Mouse (Mus musculus): ENCODE data around the gene Zfp605. TPM values are rescaled to one million over a fixed set of nuclear protein-coding genes. Genes with fewer than 3 reads are reported as not detected.

The Zfp605 gene
- polyA plus RNA-seq (2015; fragmentation: Nextera tagmentation; extraction: Ambion mirVana): 5.5 and 5.9 TPM in 2 replicates

GRCm38 (mm10) chr5:110109991-110110441 is at the start of gene Zfp605:
Gene Zfp605 (plus strand): TSS chr5:110110092.

DNA sequence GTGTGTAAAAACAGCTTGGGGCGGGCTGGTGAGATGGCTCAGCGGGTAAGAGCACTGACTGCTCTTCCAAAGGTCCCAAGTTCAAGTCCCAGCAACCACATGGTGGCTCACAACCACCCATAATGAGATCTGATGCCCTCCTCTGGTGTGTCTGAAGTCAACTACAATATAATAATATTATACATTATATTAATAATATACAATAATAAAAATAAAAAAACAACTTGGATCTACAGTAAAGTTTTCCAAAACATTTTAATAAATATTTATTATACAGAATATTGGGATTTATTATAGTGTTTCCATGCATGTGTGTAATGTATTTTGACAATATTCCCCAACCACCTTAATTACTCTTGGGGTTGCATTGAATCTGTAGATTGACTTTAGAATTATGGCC is 37.5 kb upstream of the Zfp605 start, which contains the start of gene Gm17655:
Gene Gm17655, minus strand, starts transcription at position 101 of the 400 bp plus-strand sequence.

DNA sequence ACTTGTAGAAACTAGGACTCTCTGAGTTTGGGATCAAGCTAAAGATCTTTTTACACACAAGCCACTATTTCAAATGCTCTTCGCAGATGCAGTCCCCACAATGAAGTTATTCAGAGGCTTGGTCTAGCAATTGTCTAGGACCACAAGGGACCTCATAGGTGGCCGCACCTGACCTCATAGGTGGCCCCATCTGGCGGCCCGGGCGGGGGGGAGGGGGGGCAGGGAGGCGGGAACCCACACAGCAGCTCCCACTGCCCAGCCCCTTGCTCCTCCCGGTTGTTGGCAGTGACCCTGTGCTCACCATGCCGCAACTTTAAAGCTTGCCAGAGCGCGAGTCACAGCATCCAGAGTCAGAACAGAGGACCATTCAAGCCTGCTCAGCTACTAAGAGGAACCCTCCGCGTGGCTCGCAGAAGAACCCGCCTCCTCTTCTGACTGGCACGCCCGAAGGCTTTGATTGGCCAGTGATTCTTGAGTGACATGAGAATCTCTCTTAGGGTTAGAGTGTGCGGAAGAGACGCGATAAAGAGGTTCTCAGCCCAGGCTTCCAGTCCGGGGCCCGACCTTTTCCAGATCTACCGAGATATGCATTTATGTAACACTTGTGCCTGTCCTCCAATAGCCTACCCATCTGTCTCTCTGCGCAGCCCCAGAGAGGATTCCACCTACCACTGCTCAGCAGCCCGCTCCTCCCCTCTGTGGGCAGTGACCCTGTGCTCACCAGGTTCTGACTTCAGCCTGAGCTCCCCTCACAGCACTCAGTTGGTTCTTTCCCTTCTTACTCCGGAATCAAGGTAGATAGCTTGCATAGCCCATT is 15.7 kb upstream of the Zfp605 start, which contains the start of gene Gm35315:
Gene Gm35315, minus strand, starts transcription at position 391 of the 817 bp plus-strand sequence.

DNA sequence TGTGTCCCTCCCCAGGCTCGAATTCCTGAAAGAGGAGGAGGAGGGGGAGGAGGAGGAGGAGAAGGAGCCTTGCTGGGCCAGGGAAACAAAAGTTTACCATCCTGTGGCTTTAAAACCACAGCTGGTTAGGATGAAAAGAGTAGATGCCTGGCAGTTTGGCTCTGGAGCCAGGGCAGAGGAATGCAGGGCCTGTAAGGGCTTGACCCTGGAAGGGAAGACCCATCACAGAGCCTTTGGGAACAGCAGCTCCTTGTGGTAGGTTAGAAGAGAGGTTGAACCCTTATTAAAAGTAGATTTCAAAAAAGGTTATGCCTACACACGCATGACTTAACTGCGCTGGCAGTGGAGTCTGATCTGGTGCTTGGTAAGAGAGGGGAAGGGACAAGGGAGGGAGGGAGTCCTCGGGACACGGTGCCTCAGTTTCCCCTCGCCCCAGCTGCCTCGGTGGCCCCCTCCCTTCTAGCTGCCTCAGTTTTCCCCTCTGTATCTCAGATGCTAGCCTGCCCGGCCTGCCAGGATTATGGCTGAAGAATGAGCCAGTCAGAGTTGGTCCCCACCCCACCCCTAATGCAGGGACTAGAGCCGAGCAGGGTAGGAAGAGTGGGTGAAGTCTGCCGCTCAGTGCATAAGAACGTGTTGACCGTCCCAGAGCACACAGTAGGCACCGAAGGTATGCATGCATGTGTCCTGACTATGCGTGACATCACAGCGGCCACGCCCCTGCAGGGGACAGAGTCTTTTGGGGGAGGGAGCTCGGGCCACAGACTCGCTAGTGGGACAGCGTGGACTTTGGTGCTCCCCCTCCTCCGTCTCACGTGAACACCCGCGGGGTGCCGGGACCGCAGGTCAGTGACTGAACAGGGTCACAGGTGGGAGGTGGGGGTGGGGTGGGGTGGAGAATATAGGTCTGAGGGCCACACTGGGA is 10.0 kb upstream of the Zfp605 start, which contains the start of gene Plcxd1:
Gene Plcxd1, plus strand, starts transcription at position 314 of the 925 bp plus-strand sequence.

DNA sequence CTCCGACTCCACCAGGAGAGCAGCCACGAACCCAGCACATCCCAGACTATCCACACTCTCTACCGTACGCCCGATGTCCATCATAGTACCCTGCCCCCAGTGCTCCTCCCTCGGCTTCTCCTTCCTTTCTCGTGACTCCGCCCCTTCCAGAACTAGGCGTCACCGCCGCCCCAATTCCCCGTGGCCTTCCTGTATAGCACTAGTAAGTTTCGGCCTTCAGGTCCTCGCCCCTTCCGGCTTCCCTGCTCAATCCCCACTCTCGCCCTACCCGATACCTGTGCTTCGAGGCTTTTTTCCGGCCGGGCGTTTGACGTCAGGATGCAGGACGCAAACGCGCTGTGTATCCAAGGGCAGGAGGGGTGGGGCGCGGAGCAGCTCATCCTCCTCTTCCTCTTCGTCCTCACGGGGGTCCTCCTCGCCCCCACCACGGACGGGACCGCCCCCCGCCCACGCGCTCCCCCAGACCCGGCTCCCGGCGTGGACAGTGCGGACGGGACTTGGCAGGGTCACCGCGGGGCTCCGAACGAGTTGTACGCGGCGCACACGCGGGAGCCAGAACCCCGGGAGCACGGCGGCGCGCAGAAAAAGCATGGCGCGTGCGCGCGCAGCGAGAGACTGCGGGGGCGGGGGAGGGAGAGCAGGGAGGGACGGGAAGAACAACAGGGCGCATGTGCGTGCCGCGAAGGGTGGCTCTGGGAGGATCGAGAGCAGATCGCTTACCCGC is 2.1 kb upstream of the Zfp605 start, which contains the start of gene Gtpbp6:
Gene Gtpbp6, minus strand, starts transcription at position 617 of the 724 bp plus-strand sequence.

GRCm38 (mm10) chr5:110135293-110136086 is 25.6 kb downstream of the Zfp605 start, which contains the start of gene Chfr:
Gene Chfr (plus strand): TSS chr5:110135842.

GRCm38 (mm10) chr5:110176362-110177020 is 66.6 kb downstream of the Zfp605 start, which contains the start of gene Golga3:
Gene Golga3 (plus strand): TSS chr5:110176701.

Other genes starting within 250 kb of the Zfp605 start
- gene Gm15446, start 186.7 kb upstream of the Zfp605 start, polyA plus RNA-seq (2015; fragmentation: Nextera tagmentation; extraction: Ambion mirVana): 0.80 and 1.4 TPM in 2 replicates
- 21.8 and 36.8 TPM in 2 replicates for gene Zfp932, start 113.6 kb upstream of the Zfp605 start, polyA plus RNA-seq (2015; fragmentation: Nextera tagmentation; extraction: Ambion mirVana)
- 2.0 and 2.4 TPM in 2 replicates for gene Gm17655, start 37.6 kb upstream of the Zfp605 start, polyA plus RNA-seq (2015; fragmentation: Nextera tagmentation; extraction: Ambion mirVana)
- gene Gm35315, start 15.7 kb upstream of the Zfp605 start, polyA plus RNA-seq (2015; fragmentation: Nextera tagmentation; extraction: Ambion mirVana): 0.25 and 0.29 TPM in 2 replicates
- gene Plcxd1, start 10.1 kb upstream of the Zfp605 start, polyA plus RNA-seq (2015; fragmentation: Nextera tagmentation; extraction: Ambion mirVana): 0.44 and 0.55 TPM in 2 replicates
- 29.5 and 29.6 TPM in 2 replicates for gene Gtpbp6, start 1.9 kb upstream of the Zfp605 start, polyA plus RNA-seq (2015; fragmentation: Nextera tagmentation; extraction: Ambion mirVana)
- 20.8 and 26.0 TPM in 2 replicates for gene Chfr, start 25.8 kb downstream of the Zfp605 start, polyA plus RNA-seq (2015; fragmentation: Nextera tagmentation; extraction: Ambion mirVana)
- gene Golga3, start 66.6 kb downstream of the Zfp605 start, polyA plus RNA-seq (2015; fragmentation: Nextera tagmentation; extraction: Ambion mirVana): 7.2 and 10.8 TPM in 2 replicates
- gene Ankle2, start 120.9 kb downstream of the Zfp605 start, polyA plus RNA-seq (2015; fragmentation: Nextera tagmentation; extraction: Ambion mirVana): 14.0 and 21.3 TPM in 2 replicates
- 33.5 and 48.6 TPM in 2 replicates for gene Pgam5, start 159.8 kb downstream of the Zfp605 start, polyA plus RNA-seq (2015; fragmentation: Nextera tagmentation; extraction: Ambion mirVana)
- 10.4 and 11.8 TPM in 2 replicates for gene Pxmp2, start 176.1 kb downstream of the Zfp605 start, polyA plus RNA-seq (2015; fragmentation: Nextera tagmentation; extraction: Ambion mirVana)
- gene Pole, start 176.2 kb downstream of the Zfp605 start, polyA plus RNA-seq (2015; fragmentation: Nextera tagmentation; extraction: Ambion mirVana): 5.2 and 6.4 TPM in 2 replicates
- 0.35 and 1.1 TPM in 2 replicates for gene P2rx2, start 233.1 kb downstream of the Zfp605 start, polyA plus RNA-seq (2015; fragmentation: Nextera tagmentation; extraction: Ambion mirVana)
- gene Lrcol1, start 234.6 kb downstream of the Zfp605 start, polyA plus RNA-seq (2015; fragmentation: Nextera tagmentation; extraction: Ambion mirVana): not detected in 2 replicates

All from adrenal gland, postnatal 0 days (tissue).